8 mouse cellular contexts compared by ENCODE assay signal in the genomic region with DNA sequence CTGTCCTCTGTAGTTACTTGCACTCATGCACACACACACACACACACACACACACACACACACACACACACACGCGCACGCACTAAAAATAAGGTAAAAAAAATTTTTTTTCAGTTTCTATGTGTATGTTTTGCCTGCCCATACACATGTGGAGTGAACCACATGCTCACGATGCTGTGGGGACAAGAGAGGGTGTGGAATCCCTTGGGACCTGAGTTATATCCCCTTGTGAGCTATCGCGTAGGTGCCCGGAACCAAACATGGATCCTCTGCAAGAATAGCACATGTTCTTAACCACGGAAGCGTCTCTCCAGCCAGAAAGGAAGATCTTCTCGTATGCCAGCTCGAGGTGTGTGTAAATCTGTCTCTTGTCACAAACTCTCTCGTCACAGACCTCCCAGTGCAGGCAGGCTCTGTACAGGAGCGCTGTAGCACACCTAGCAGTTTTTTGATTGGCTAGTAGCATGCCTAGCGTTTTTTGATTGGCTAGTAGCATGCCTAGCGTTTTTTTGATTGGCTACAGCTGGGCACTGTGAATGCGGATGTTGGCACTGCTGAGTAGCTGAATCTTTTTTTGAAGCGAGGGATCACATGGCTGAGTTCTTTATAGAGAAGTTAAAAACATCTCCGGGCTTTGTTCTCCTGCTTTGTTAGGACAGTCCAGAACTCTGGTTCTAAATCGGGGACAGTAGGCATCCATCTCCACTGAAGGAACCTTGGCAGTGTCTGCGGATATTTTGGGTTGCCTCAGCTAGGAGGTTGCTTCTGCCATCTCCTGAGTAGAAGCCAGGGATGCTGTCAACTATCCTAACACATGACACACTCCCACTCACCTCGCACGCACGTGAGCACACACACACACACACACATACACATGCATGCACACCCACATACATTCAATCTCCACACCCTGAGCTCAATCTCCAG. TPM values are rescaled to one million over a fixed set of nuclear protein-coding genes. Genes with fewer than 3 reads are reported as not detected.
DNase-seq lines count a peak whose midpoint lies in the region; ATAC-seq and TF ChIP-seq lines count a peak whose summit lies in the region.

No protein-coding gene starts in this region.

- 0 out of 2 replicates have a peak overlapping the region, but pooled peaks have one; percentile 1 for H3K9ac ChIP-seq in CH12.LX (ENCODE audit: insufficient read depth, low read depth)
- H3K9ac ChIP-seq in forebrain, embryonic 13.5 days = no peak overlapping the region
- 0 out of 2 replicates have a peak overlapping the region, but pooled peaks have one; percentile 8 for H3K9ac ChIP-seq in neural tube, embryonic 14.5 days (replicated peaks; ENCODE audit: low read depth, low read length)

- H3K27me3 ChIP-seq in CH12.LX (replicated peaks) = no peaks in the 10 kb centered on the region
- no peaks in the 10 kb centered on the region for H3K27me3 ChIP-seq in forebrain, embryonic 13.5 days
- H3K27me3 ChIP-seq in neural tube, embryonic 14.5 days (ENCODE audit: control insufficient read depth, insufficient read depth, low read length) = no peaks in the 10 kb centered on the region

- no peak for TF ChIP-seq RAD21 in CH12.LX (IDR thresholded peaks at IDR 0.05; ENCODE audit: low read depth, low read length)

- peak; percentile 94 for DNase-seq in CH12.LX (ENCODE audit: extremely low read depth)
- peak; percentile 32 for DNase-seq in c-Kit-positive CD71-positive TER-119-negative erythroid progenitor cells, embryonic 14.5 days (ENCODE audit: low read depth)
- DNase-seq in heart, postnatal 4 days = peak; percentile 75
- DNase-seq in layer of hippocampus, adult 8-10 months (ENCODE audit: low spot score in 2 of 2) = peak; percentile 81
- DNase-seq in lung, adult 2 months = peak; percentile 46
- DNase-seq in thymus, postnatal 10 days (ENCODE audit: low spot score in 2 of 2) = peak; percentile 79 to 82

- TF ChIP-seq CTCF in CH12.LX (conservative IDR thresholded peaks at IDR 0.05 in 1 of 2, IDR thresholded peaks at IDR 0.05 in 1 of 2; ENCODE audit: low read depth in 2 of 2, low read length in 2 of 2) = no peak
- TF ChIP-seq CTCF in lung, adult 2 months (IDR thresholded peaks at IDR 0.05; ENCODE audit: insufficient read depth, low read length) = no peak

- 49% methylated on average over 23 of the region's 23 CpGs for WGBS in forebrain, embryonic 13.5 days
- 25% methylated on average over 23 of the region's 23 CpGs for WGBS in lung, adult 2 months
- WGBS in neural tube, embryonic 14.5 days = 47% methylated on average over 23 of the region's 23 CpGs

- TF ChIP-seq POLR2A in CH12.LX (IDR thresholded peaks at IDR 0.05; ENCODE audit: low read depth, low read length) = 0 out of 2 replicates have a peak, but pooled peaks have one; percentile 33
- TF ChIP-seq POLR2A in lung, adult 2 months (IDR thresholded peaks at IDR 0.05; ENCODE audit: borderline replicate concordance, extremely low read depth, low read depth, low read length) = no peak

- H3K79me2 ChIP-seq in CH12.LX (replicated peaks; ENCODE audit: control insufficient read depth, extremely low read depth, insufficient read depth, poor library complexity, severe bottlenecking) = no peaks in the 10 kb centered on the region

- H3K4me3 ChIP-seq in CH12.LX (replicated peaks in 1 of 3; ENCODE audit: low read depth in 2 of 3, low read length in 2 of 3, poor library complexity in 1 of 3) = peak overlapping the region; percentile 28 to 49 (median 41)
- peak overlapping the region; percentile 24 for H3K4me3 ChIP-seq in forebrain, embryonic 13.5 days
- H3K4me3 ChIP-seq in lung, adult 2 months (replicated peaks; ENCODE audit: extremely low read depth, low read depth, low read length) = peak overlapping the region; percentile 46
- peak overlapping the region; percentile 26 for H3K4me3 ChIP-seq in neural tube, embryonic 14.5 days (ENCODE audit: low read depth, low read length)

- in situ Hi-C loops in CH12.LX (cut with MboI; ENCODE audit: low pct_ligation_motif_present, low pct_unique_long_range_greater_than_20kb, low sequenced_read_pairs) = no loop called here

- H3K27ac ChIP-seq in CH12.LX (ENCODE audit: insufficient read depth, low read depth) = no peak overlapping the region
- no peak overlapping the region; the same call in 1 of the 2 replicates for H3K27ac ChIP-seq in forebrain, embryonic 13.5 days
- peak overlapping the region; percentile 12 for H3K27ac ChIP-seq in neural tube, embryonic 14.5 days (ENCODE audit: low read depth, low read length)

- dilution Hi-C loops in CH12.LX (cut with MboI; ENCODE audit: extremely low pct_ligation_motif_present, extremely low pct_unique_long_range_greater_than_20kb, low sequenced_read_pairs) = no loop called here

- peak overlapping the region; percentile 48 for H3K4me2 ChIP-seq in CH12.LX (ENCODE audit: insufficient read depth, low read depth, poor library complexity, severe bottlenecking)
- peak overlapping the region; percentile 58 for H3K4me2 ChIP-seq in forebrain, embryonic 13.5 days
- peak overlapping the region; percentile 53 for H3K4me2 ChIP-seq in neural tube, embryonic 14.5 days (ENCODE audit: low read depth, low read length)

- peaks cover 6% of the 10 kb centered on the region in 2 experiments; a peak in 3 of 4 replicates for H3K4me1 ChIP-seq in CH12.LX (ENCODE audit: control insufficient read depth in 1 of 2, insufficient read depth in 2 of 2)
- H3K4me1 ChIP-seq in forebrain, embryonic 13.5 days = peaks cover 4% of the 10 kb centered on the region; the same call in 1 of the 2 replicates
- 0 out of 2 replicates have a peak, but pooled peaks cover 2% of the 10 kb centered on the region for H3K4me1 ChIP-seq in lung, adult 2 months (ENCODE audit: control insufficient read depth, insufficient read depth, low read length)
- 0 out of 2 replicates have a peak, but pooled peaks cover 3% of the 10 kb centered on the region for H3K4me1 ChIP-seq in neural tube, embryonic 14.5 days (ENCODE audit: control insufficient read depth, insufficient read depth, low read length)

- peak; percentile 99 for ATAC-seq in forebrain, embryonic 13.5 days
- peak; percentile 98 for ATAC-seq in neural tube, embryonic 14.5 days (ENCODE audit: low read depth)

- H3K9me3 ChIP-seq in CH12.LX (replicated peaks; ENCODE audit: low read length) = no peaks in the 10 kb centered on the region
- no peaks in the 10 kb centered on the region for H3K9me3 ChIP-seq in forebrain, embryonic 13.5 days (replicated peaks)
- H3K9me3 ChIP-seq in neural tube, embryonic 14.5 days (ENCODE audit: control insufficient read depth, low read length) = no peaks in the 10 kb centered on the region

- H3K36me3 ChIP-seq in CH12.LX (replicated peaks in 1 of 2; ENCODE audit: control insufficient read depth in 1 of 2, insufficient read depth in 1 of 2, low read length in 1 of 2) = no peaks in the 10 kb centered on the region
- H3K36me3 ChIP-seq in forebrain, embryonic 13.5 days (ENCODE audit: poor library complexity, severe bottlenecking) = no peaks in the 10 kb centered on the region
- H3K36me3 ChIP-seq in neural tube, embryonic 14.5 days (ENCODE audit: control insufficient read depth, insufficient read depth, low read length) = no peaks in the 10 kb centered on the region

- no peak for TF ChIP-seq EP300 in CH12.LX (IDR thresholded peaks at IDR 0.05; ENCODE audit: low read length)

TF ChIP-seq in CH12.LX, 34 proteins besides CTCF, POLR2A, EP300 and RAD21:
- TF ChIP-seq CHD2 (IDR thresholded peaks at IDR 0.05; ENCODE audit: low read length) = peak; percentile 94
- no peak for TF ChIP-seq MEF2A (IDR thresholded peaks at IDR 0.05; ENCODE audit: borderline replicate concordance, low read depth, low read length)
- TF ChIP-seq SIN3A (IDR thresholded peaks at IDR 0.05; ENCODE audit: low read length) = peak; percentile 35; the same call in 1 of the 2 replicates
- TF ChIP-seq ZNF384 (IDR thresholded peaks at IDR 0.05; ENCODE audit: low read depth, low read length) = peak; percentile 40; the same call in 1 of the 2 replicates
- TF ChIP-seq MAFK (IDR thresholded peaks at IDR 0.05; ENCODE audit: insufficient replicate concordance, low read length) = no peak
- 0 out of 2 replicates have a peak, but pooled peaks have one; percentile 58 for TF ChIP-seq MYC (IDR thresholded peaks at IDR 0.05; ENCODE audit: low read depth, low read length)
- no peak for TF ChIP-seq KAT2A (IDR thresholded peaks at IDR 0.05; ENCODE audit: insufficient replicate concordance, low read length)
- TF ChIP-seq UBTF (IDR thresholded peaks at IDR 0.05; ENCODE audit: low read depth, low read length) = no peak
- peak; percentile 68 for TF ChIP-seq BHLHE40 (IDR thresholded peaks at IDR 0.05; ENCODE audit: low read depth, low read length)
- no peak for TF ChIP-seq TBP (conservative IDR thresholded peaks at IDR 0.05; ENCODE audit: low read depth, low read length)
- TF ChIP-seq ETS1 (conservative IDR thresholded peaks at IDR 0.05; ENCODE audit: low read depth, low read length) = no peak
- no peak for TF ChIP-seq GABPA (IDR thresholded peaks at IDR 0.05; ENCODE audit: insufficient replicate concordance, low read depth, low read length)
- peak; percentile 59; the same call in 1 of the 2 replicates for TF ChIP-seq MAX (IDR thresholded peaks at IDR 0.05; ENCODE audit: low read length)
- TF ChIP-seq TCF12 (IDR thresholded peaks at IDR 0.05; ENCODE audit: low read depth, low read length) = no peak
- TF ChIP-seq ELF1 (IDR thresholded peaks at IDR 0.05; ENCODE audit: low read depth, low read length) = peak; percentile 80
- TF ChIP-seq ZMIZ1 (IDR thresholded peaks at IDR 0.05; ENCODE audit: low read depth, low read length) = no peak
- peak; percentile 43 for TF ChIP-seq USF2 (conservative IDR thresholded peaks at IDR 0.05; ENCODE audit: low read depth, low read length)
- TF ChIP-seq MXI1 (IDR thresholded peaks at IDR 0.05; ENCODE audit: low read depth, low read length) = peak; percentile 35; the same call in 1 of the 2 replicates
- TF ChIP-seq POLR2AphosphoS2 (IDR thresholded peaks at IDR 0.05; ENCODE audit: low read depth, low read length) = no peak

RNA-seq across cellular contexts. Expression of a gene that starts 52.4 kb away (rescaled TPM):
- 1.5 and 3.7 TPM in 2 replicates for total RNA-seq in CH12.LX (2012; rRNA removed)
- total RNA-seq in CH12.LX (2014; rRNA removed) = 3.3 and 4.3 TPM in 2 replicates
- 2.8 and 4.2 TPM in 2 replicates for polyA plus RNA-seq in CH12.LX (2012; ENCODE audit: insufficient read length, low read depth)
- 6.3 and 7.0 TPM in 2 replicates for polyA plus RNA-seq in forebrain, embryonic 13.5 days (2015; fragmentation: Nextera tagmentation; extraction: Ambion mirVana)
- 10 to 100 TPM; 68.1 to 76.6 TPM for total RNA-seq in heart, postnatal 4 days (2021)
- total RNA-seq in layer of hippocampus, adult 8-10 months (2022) = 10 to 100 TPM; 14.9 to 18.8 (median 17.3) TPM
- 33.9 and 35.0 TPM in 2 replicates for polyA plus RNA-seq in lung, adult 2 months (2012; rRNA removed)
- polyA plus RNA-seq in neural tube, embryonic 14.5 days (2014; fragmentation: Nextera tagmentation; extraction: Ambion mirVana) = 3.9 and 4.8 TPM in 2 replicates

Comparison
In these comparisons a context has a peak if more than half of its experiments do, and no peak if none do; other contexts are left out.
1. DNase-seq: peak in every context shown above with its lines; median percentile 94 in CH12.LX; 81 in layer of hippocampus, adult 8-10 months; 80 in thymus, postnatal 10 days; 75 in heart, postnatal 4 days; 46 in lung, adult 2 months; 32 in c-Kit-positive CD71-positive TER-119-negative erythroid progenitor cells, embryonic 14.5 days.